Mouse (Mus musculus): ENCODE measurements around the gene Stard13.

Stard13 gene

GRCm38 (mm10) chr5:151125985-151126607 lies 107.5 kb downstream of the Stard13 start:
- in situ Hi-C loops (cut with MboI; ENCODE audit: low pct_unique_long_range_greater_than_20kb in 1 of 2, low sequenced_read_pairs in 2 of 2, unreplicated experiment in 1 of 2), result no loop called here

- in situ Hi-C loops (cut with MboI; ENCODE audit: low pct_unique_long_range_greater_than_20kb in 1 of 2, low sequenced_read_pairs in 2 of 2, unreplicated experiment in 1 of 2), result no loop called here
Measured at GRCm38 (mm10) chr5:151117846-151118245, 115.8 kb downstream of the Stard13 start.

GRCm38 (mm10) chr5:151116192-151116887 lies 117.3 kb downstream of the Stard13 start:
- in situ Hi-C loops (cut with MboI; ENCODE audit: low pct_unique_long_range_greater_than_20kb in 1 of 2, low sequenced_read_pairs in 2 of 2, unreplicated experiment in 1 of 2), result no loop called here

GRCm38 (mm10) chr5:151112743-151113142 lies 120.9 kb downstream of the Stard13 start:
- in situ Hi-C loops (cut with MboI; ENCODE audit: low pct_unique_long_range_greater_than_20kb in 1 of 2, low sequenced_read_pairs in 2 of 2, unreplicated experiment in 1 of 2), result no loop called here

- in situ Hi-C loops (cut with MboI; ENCODE audit: low pct_unique_long_range_greater_than_20kb in 1 of 2, low sequenced_read_pairs in 2 of 2, unreplicated experiment in 1 of 2), result no loop called here
Measured at GRCm38 (mm10) chr5:151111080-151111871, 122.4 kb downstream of the Stard13 start.

GRCm38 (mm10) chr5:151110461-151110908 lies 123.2 kb downstream of the Stard13 start:
- in situ Hi-C loops (cut with MboI; ENCODE audit: low pct_unique_long_range_greater_than_20kb in 1 of 2, low sequenced_read_pairs in 2 of 2, unreplicated experiment in 1 of 2), result no loop called here

GRCm38 (mm10) chr5:151109822-151110221 lies 123.8 kb downstream of the Stard13 start:
- in situ Hi-C loops (cut with MboI; ENCODE audit: low pct_unique_long_range_greater_than_20kb in 1 of 2, low sequenced_read_pairs in 2 of 2, unreplicated experiment in 1 of 2), result no loop called here

- in situ Hi-C loops (cut with MboI; ENCODE audit: low pct_unique_long_range_greater_than_20kb in 1 of 2, low sequenced_read_pairs in 2 of 2, unreplicated experiment in 1 of 2), result no loop called here
Measured at GRCm38 (mm10) chr5:151108955-151109354, 124.7 kb downstream of the Stard13 start.

- in situ Hi-C loops (cut with MboI; ENCODE audit: low pct_unique_long_range_greater_than_20kb in 1 of 2, low sequenced_read_pairs in 2 of 2, unreplicated experiment in 1 of 2), result no loop called here
Measured at GRCm38 (mm10) chr5:151108291-151108897, 125.2 kb downstream of the Stard13 start.

GRCm38 (mm10) chr5:151106841-151107240 lies 126.8 kb downstream of the Stard13 start:
- in situ Hi-C loops (cut with MboI; ENCODE audit: low pct_unique_long_range_greater_than_20kb in 1 of 2, low sequenced_read_pairs in 2 of 2, unreplicated experiment in 1 of 2), result no loop called here

- in situ Hi-C loops (cut with MboI; ENCODE audit: low pct_unique_long_range_greater_than_20kb in 1 of 2, low sequenced_read_pairs in 2 of 2, unreplicated experiment in 1 of 2), result no loop called here
Measured at GRCm38 (mm10) chr5:151105054-151105971, 128.3 kb downstream of the Stard13 start.

GRCm38 (mm10) chr5:151104354-151105053 lies 129.1 kb downstream of the Stard13 start:
- in situ Hi-C loops (cut with MboI; ENCODE audit: low pct_unique_long_range_greater_than_20kb in 1 of 2, low sequenced_read_pairs in 2 of 2, unreplicated experiment in 1 of 2), result no loop called here

GRCm38 (mm10) chr5:151103284-151103683 lies 130.4 kb downstream of the Stard13 start:
- in situ Hi-C loops (cut with MboI; ENCODE audit: low pct_unique_long_range_greater_than_20kb in 1 of 2, low sequenced_read_pairs in 2 of 2, unreplicated experiment in 1 of 2), result no loop called here

GRCm38 (mm10) chr5:151102262-151102661 lies 131.4 kb downstream of the Stard13 start:
- in situ Hi-C loops (cut with MboI; ENCODE audit: low pct_unique_long_range_greater_than_20kb in 1 of 2, low sequenced_read_pairs in 2 of 2, unreplicated experiment in 1 of 2), result no loop called here

- in situ Hi-C loops (cut with MboI; ENCODE audit: low pct_unique_long_range_greater_than_20kb in 1 of 2, low sequenced_read_pairs in 2 of 2, unreplicated experiment in 1 of 2), result no loop called here
Measured at GRCm38 (mm10) chr5:151096012-151096411, 137.6 kb downstream of the Stard13 start.

- in situ Hi-C loops (cut with MboI; ENCODE audit: low pct_unique_long_range_greater_than_20kb in 1 of 2, low sequenced_read_pairs in 2 of 2, unreplicated experiment in 1 of 2), result no loop called here
Measured at GRCm38 (mm10) chr5:151092886-151093665, 140.6 kb downstream of the Stard13 start.

GRCm38 (mm10) chr5:151090996-151091395 lies 142.6 kb downstream of the Stard13 start:
- in situ Hi-C loops (cut with MboI; ENCODE audit: low pct_unique_long_range_greater_than_20kb in 1 of 2, low sequenced_read_pairs in 2 of 2, unreplicated experiment in 1 of 2), result no loop called here

Data from mouse embryonic stem cell (cell line).